Mouse (Mus musculus) induced T-regulatory cell, adult 2 months (primary cell): ENCODE results near the gene Fam120b.
"Not testable (repeated sequence)": the region's sequence is repeated elsewhere in the genome, so short reads cannot be mapped to it uniquely, and the experiment has no call there.

Experiments used
- DNase-seq: peaks from one replicate; pipeline ENCODE4 v3.0.0-alpha.2; 2012; ENCODE audit warnings: low read depth

Fam120b gene

DNA sequence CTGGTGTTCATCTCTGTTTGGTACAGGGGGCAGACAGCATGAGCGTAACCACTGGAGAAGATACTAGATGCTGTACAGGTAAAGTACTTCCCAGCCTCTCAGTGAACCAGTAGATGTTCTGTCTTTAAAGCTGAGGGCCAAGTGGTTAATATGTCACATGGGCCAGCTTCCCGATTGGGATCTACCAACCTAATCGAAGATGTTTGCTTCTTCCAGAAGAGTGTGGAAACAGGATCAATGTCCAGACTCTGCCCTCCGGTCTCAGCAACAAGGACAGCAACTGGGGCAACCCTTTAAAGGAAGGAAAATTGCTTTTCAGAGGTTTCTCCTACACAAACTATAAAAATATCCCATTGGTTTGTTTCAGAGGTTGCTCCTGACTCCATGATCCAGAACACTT lies 35.5 kb downstream of the Fam120b start:
- DNase-seq: no peak

DNA sequence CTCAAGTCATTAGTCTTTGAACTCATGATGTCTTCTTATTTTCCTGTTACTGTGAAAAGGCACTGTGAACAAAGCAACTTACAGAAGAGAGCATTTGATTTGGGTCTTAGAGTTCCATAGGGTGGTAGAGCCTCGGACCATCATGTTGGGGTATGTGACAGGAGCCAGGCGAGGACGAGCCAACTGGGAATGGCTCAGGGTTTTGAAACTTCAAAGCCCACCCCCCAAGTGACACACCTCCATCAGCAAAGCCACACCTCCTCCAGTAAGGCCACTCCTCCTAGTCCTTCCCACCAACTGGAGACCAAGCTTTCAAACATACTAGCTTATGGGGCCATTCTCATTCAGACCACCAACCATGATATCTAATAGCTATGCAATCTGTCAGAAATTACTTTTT lies 36.0 kb downstream of the Fam120b start:
- DNase-seq: no peak

- no peak for DNase-seq
These were observed 38.7 kb downstream of the Fam120b start for GRCm38 (mm10) chr17:15434748-15435147.

DNA sequence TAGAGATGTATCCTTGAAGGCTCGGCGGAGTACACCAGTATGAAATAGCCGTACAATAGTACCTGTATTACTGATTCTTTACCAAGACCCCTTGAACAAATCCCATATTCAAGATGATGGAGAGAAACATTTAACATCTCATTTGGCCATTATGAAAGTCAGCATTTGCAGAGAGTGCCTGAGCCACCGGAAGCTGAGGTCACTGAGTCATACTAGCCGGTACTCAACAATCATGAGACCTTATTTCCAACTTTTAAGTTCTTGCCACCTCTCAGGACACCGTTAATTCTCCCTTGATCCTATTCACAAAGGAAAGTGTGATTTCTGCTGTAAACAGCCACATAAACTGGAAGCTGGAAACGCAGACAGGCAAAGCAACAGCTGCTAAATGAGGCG lies 44.1 kb downstream of the Fam120b start:
- DNase-seq: peak; percentile 15

GRCm38 (mm10) chr17:15440463-15441121 lies 44.6 kb downstream of the Fam120b start:
- no peak for DNase-seq

DNA sequence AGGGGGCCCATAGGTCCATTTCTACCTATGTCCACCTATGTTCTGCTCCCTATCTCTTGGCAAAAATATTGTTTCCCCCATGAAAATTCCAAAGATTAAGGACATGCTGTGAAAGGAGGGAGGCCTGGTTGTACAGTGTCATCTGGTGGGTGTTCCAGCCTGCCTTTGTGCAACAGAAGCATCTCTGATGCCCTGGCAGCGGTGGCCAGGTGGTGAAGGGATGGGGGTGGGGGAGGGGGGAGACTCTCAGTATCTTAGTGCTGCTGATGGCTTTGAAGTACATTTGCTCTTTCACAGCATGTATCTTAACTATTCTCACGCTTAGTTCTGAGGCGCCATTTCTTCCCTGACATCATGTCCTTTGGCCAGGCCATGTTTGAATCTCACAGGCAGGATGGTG lies 49.4 kb downstream of the Fam120b start:
- DNase-seq: no peak

DNA sequence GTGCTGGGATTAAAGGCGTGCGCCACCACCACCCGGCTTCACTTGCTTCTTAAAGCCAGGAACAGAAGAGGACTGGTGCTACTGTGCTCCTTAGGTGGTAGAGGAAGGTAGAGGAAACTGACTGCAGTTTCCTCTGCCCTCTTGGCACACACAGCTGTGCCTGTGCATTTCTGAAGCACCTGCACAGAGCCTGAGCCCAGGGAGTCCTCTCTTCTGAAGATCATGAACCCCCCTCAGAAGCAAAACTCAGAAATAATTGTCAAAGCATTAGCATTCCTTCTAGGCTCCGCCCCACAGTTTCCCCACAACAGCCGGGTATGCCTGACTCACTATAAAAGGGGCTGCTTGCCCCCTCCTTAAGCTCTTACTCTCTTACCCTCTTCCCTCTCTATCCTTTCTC lies 51.8 kb downstream of the Fam120b start:
- no peak for DNase-seq

DNA sequence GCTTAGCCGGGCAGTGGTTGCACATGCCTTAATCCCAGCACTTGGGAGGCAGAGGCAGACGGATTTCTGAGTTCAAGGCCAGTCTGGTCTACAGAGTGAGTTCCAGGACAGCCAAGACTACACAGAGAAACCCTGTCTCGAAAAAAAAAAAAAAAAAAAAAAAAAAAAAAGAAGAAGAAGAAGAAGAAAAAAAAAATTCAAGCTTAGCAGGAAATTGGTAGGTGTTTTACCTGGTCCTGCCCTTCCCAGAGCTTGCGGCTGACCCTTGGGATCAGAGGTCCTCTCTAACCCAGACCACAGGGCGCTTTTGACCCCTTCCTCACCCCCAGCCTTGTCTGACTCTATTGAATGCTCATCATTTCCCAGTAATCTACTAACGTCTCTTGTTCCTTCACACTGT lies 53.1 kb downstream of the Fam120b start:
- not testable (repeated sequence) for DNase-seq

- no peak for DNase-seq
These were observed 53.6 kb downstream of the Fam120b start for GRCm38 (mm10) chr17:15449606-15450005.

DNA sequence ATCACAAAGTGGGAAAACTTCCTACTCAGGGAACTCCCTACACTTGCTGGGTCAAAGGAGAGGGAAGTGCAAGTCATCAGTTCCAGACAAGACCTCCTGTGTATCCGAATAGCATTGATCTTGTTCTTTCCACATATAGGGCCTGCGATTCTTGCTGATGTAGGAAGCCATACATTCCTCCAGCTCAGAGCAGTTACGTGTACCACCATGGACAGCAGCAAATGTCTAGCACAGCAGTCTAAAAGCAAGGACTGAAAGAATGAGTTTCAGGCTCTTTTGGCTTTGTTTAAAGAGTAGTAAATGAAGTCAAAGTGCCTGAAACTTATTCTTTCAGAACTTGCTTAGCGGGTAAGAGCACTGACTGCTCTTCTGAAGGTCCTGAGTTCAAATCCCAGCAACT lies 59.2 kb downstream of the Fam120b start:
- no peak for DNase-seq

GRCm38 (mm10) chr17:15456595-15456994 lies 60.6 kb downstream of the Fam120b start:
- DNase-seq: no peak

- DNase-seq: no peak
These were observed 63.8 kb downstream of the Fam120b start for GRCm38 (mm10) chr17:15459761-15460160.

- DNase-seq: no peak
These were observed 66.0 kb downstream of the Fam120b start for GRCm38 (mm10) chr17:15461921-15462495.

- peak; percentile 81 for DNase-seq
These were observed 71.7 kb downstream of the Fam120b start for GRCm38 (mm10) chr17:15467669-15468068.

- DNase-seq: peak; percentile 27
These were observed 76.7 kb downstream of the Fam120b start for GRCm38 (mm10) chr17:15472671-15473070.
